Mouse (Mus musculus) gastrocnemius, postnatal 4 days (tissue): ENCODE data around the gene Ska2. TPM values are rescaled to one million over a fixed set of nuclear protein-coding genes. Genes with fewer than 3 reads are reported as not detected.
A peak's percentile ranks its signal among the peaks of the same experiment; 100 is the strongest.

Source experiments
- DNase-seq, 2 experiments: peaks; one replicate each; pipeline ENCODE4 v3.0.0; 2021 to 2022; ENCODE audit warnings: low spot score in 2 of 2, mixed read lengths in 2 of 2
- microRNA-seq: library from miRNA; unstranded; fragments of <30 nt; microRNA quantifications from one replicate; pipeline ENCODE4 v1.2.0, GENCODE M21; 2021
- total RNA-seq, 2 experiments: library from RNA; stranded (reverse); gene quantifications; 2 replicates each; pipeline ENCODE4 v1.2.3; 2021

The Ska2 gene
- total RNA-seq, 2 experiments from 2014 or later, result 14.4 to 14.5 TPM

GRCm38 (mm10) chr11:87162687-87163086 is 53.7 kb downstream of the Ska2 start:
- no peak for DNase-seq

- no peak for DNase-seq
Observed at GRCm38 (mm10) chr11:87163751-87164150, 54.7 kb downstream of the Ska2 start.

DNA sequence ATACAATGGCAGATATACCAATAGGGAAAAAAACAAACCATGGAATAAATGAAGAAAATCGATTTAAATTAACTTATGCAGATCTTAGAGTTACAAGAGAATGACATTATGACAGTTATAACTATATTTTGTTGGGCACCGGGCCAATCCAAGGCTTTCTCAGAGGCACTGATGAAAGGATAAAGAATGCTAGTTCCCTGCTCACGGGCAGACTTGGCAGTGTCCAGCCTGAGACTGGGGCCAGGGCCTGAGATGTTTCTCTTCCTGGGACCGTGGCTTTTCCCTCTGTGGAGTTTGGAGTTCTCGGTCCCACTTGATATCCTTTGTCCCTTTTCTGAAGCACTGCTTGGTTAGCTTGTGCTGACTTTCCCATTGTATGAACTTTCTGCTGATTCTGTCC is 64.6 kb downstream of the Ska2 start:
- DNase-seq, result no peak

Small RNA genes within 50 kb of the gene (microRNA-seq; reads per million reads assigned to microRNA genes)
- 191 reads per million, percentile 58 among the genes with 10 or more reads in this experiment for gene Mir301

Other genes with a start within 250 kb of the Ska2 start
- 10 to 100 TPM; 12.5 to 13.0 TPM for gene Ypel2, start 115.5 kb upstream of the Ska2 start, total RNA-seq
- 1 to 10 TPM; 3.3 to 3.8 TPM for gene Gdpd1, start 35.2 kb upstream of the Ska2 start, total RNA-seq
- gene Smg8, start 22.5 kb upstream of the Ska2 start, total RNA-seq, result 10 to 100 TPM; 13.2 to 14.7 TPM
- 1 to 10 TPM; 8.1 to 8.3 TPM for gene Prr11, start 526 bp upstream of the Ska2 start, total RNA-seq
- gene Trim37, start 17.8 kb downstream of the Ska2 start, total RNA-seq, result 10 to 100 TPM; 13.7 to 17.3 TPM
- under 1 TPM; 0.71 to 0.86 TPM for gene Ppm1e, start 249.8 kb downstream of the Ska2 start, total RNA-seq